Mouse (Mus musculus) intestine, postnatal 0 days (tissue): ENCODE results near the gene Gm9046. TPM values are rescaled to one million over a fixed set of nuclear protein-coding genes. Genes with fewer than 3 reads are reported as not detected.
"Not testable (repeated sequence)": the region's sequence is repeated elsewhere in the genome, so short reads cannot be mapped to it uniquely, and the experiment has no call there.

Experiments used
- ATAC-seq: fragments of 200-750 bp; cut with Nextera tagmentation; 2 replicates; pipeline ENCODE4 v1.8.0; 2017; ENCODE audit warnings: mild to moderate bottlenecking, moderate TSS enrichment, moderate library complexity
- H3K27ac ChIP-seq: fragments of 300-500 bp; sonication (generic); 2 replicates; pipeline ENCODE4 v1.5.1; 2014; ENCODE audit warnings: mild to moderate bottlenecking, low read depth, low read length, moderate library complexity
- H3K27me3 ChIP-seq: fragments of 300-500 bp; sonication (generic); replicated peaks from 2 replicates; pipeline ENCODE4 v1.6.1; 2014; ENCODE audit warnings: low read length, mixed read lengths; ENCODE audit not compliant: control insufficient read depth, insufficient read depth
- H3K36me3 ChIP-seq: fragments of 300-500 bp; sonication (generic); 2 replicates; pipeline ENCODE4 v1.6.1; 2014; ENCODE audit warnings: mild to moderate bottlenecking, moderate library complexity; ENCODE audit not compliant: control insufficient read depth, insufficient read depth
- H3K4me1 ChIP-seq: fragments of 300-500 bp; sonication (generic); replicated peaks from 2 replicates; pipeline ENCODE4 v1.6.1; 2014; ENCODE audit warnings: antibody characterized with exemption, low read length, mixed read lengths; ENCODE audit not compliant: control insufficient read depth, insufficient read depth
- H3K4me2 ChIP-seq: fragments of 300-500 bp; sonication (generic); replicated peaks from 2 replicates; pipeline ENCODE4 v1.6.1; 2014; ENCODE audit warnings: low read depth, mild to moderate bottlenecking, moderate library complexity
- H3K4me3 ChIP-seq: fragments of 300-500 bp; sonication (generic); 2 replicates; pipeline ENCODE4 v1.5.1; 2014; ENCODE audit warnings: low read depth, low read length
- H3K9ac ChIP-seq: fragments of 300-500 bp; sonication (generic); 2 replicates; pipeline ENCODE4 v1.6.1; 2014; ENCODE audit warnings: mild to moderate bottlenecking, low read depth, low read length
- H3K9me3 ChIP-seq: fragments of 300-500 bp; sonication (generic); 2 replicates; pipeline ENCODE4 v1.6.1; 2016; ENCODE audit warnings: mixed run types; ENCODE audit not compliant: control insufficient read depth
- CTCF ChIP-seq: sonication (generic); IDR thresholded peaks from 2 replicates; pipeline ENCODE4 v1.5.1; 2016; ENCODE audit warnings: low read depth, mild to moderate bottlenecking, control low read depth, antibody characterized with exemption, moderate library complexity
- WGBS: fragments of 180-500 bp; shearing (Covaris S2); extraction: QIAGEN DNeasy Blood & Tissue Kit; methylation state at CpG from one replicate; pipeline ENCODE4 v1.1.7; 2014; 5-methylcytosine and 5-hydroxymethylcytosine counted together
- polyA plus RNA-seq: library from polyadenylated mRNA; unstranded; fragments of >200 nt; fragmentation: Nextera tagmentation; extraction: Ambion mirVana; gene quantifications from 2 replicates; pipeline ENCODE4 v1.2.1, GENCODE M21; 2015

Gene Gm9046
- polyA plus RNA-seq, result not detected in 2 replicates

GRCm38 (mm10) chr10:118343155-118343554 lies at the start of gene Gm9046:
Gm9046 (minus strand) TSS chr10:118343255.
- H3K4me2 ChIP-seq, ATAC-seq, H3K27me3 ChIP-seq, H3K9me3 ChIP-seq, H3K9ac ChIP-seq, H3K27ac ChIP-seq, H3K4me3 ChIP-seq, H3K36me3 ChIP-seq, H3K4me1 ChIP-seq: not testable (repeated sequence)
- no CpG with 5 or more reads among the region's 14 CpGs for WGBS

- H3K9me3 ChIP-seq, result no peaks in the 10 kb centered on the region
- ATAC-seq, result peak; percentile 60; the same call in 1 of the 2 replicates
- no peak overlapping the region for H3K9ac ChIP-seq
- WGBS, result 3% methylated on average over 10 of the region's 10 CpGs
- H3K4me3 ChIP-seq, result no peak overlapping the region
- TF ChIP-seq CTCF, result peak; percentile 98
- H3K36me3 ChIP-seq, result no peaks in the 10 kb centered on the region
- H3K4me2 ChIP-seq, result no peak overlapping the region
- H3K27ac ChIP-seq, result no peak overlapping the region
- H3K27me3 ChIP-seq, result no peaks in the 10 kb centered on the region
- no peaks in the 10 kb centered on the region for H3K4me1 ChIP-seq
Observed at GRCm38 (mm10) chr10:118370443-118370842, 27.4 kb upstream of the Gm9046 start.

- Histone ChIP-seq H3K4me1 (no peaks in the 10 kb centered on the region), H3K9me3 (no peaks in the 10 kb centered on the region), H3K4me2 (no peak overlapping the region), H3K4me3 (no peak overlapping the region), H3K9ac (no peak overlapping the region), H3K27ac (no peak overlapping the region), H3K36me3 (no peaks in the 10 kb centered on the region), H3K27me3 (no peaks in the 10 kb centered on the region)
- TF ChIP-seq CTCF, result no peak
- WGBS, result 86% methylated on average over 9 of the region's 9 CpGs
- no peak for ATAC-seq
Observed at GRCm38 (mm10) chr10:118369518-118369917, 26.5 kb upstream of the Gm9046 start.

- not testable (repeated sequence) for H3K36me3 ChIP-seq, H3K4me2 ChIP-seq, ATAC-seq, H3K4me1 ChIP-seq, H3K9ac ChIP-seq, H3K27me3 ChIP-seq, H3K9me3 ChIP-seq, H3K4me3 ChIP-seq, H3K27ac ChIP-seq
- 80% methylated on average over 1 of the region's 11 CpGs for WGBS
Observed at GRCm38 (mm10) chr10:118354005-118354404, 10.9 kb upstream of the Gm9046 start, which contains the start of gene Gm9049. Gm9049 (minus strand) TSS chr10:118354105.

GRCm38 (mm10) chr10:118348579-118348978 lies 5.5 kb upstream of the Gm9046 start, which contains the start of gene Gm9048:
Gm9048 (minus strand) TSS chr10:118348679.
- not testable (repeated sequence) for H3K4me1 ChIP-seq, ATAC-seq, H3K27ac ChIP-seq, H3K4me2 ChIP-seq, H3K27me3 ChIP-seq, H3K9me3 ChIP-seq, H3K4me3 ChIP-seq, H3K9ac ChIP-seq, H3K36me3 ChIP-seq
- WGBS, result 75% methylated on average over 1 of the region's 14 CpGs

- not testable (repeated sequence) for H3K9ac ChIP-seq, H3K9me3 ChIP-seq, H3K36me3 ChIP-seq, ATAC-seq, H3K4me2 ChIP-seq, H3K27me3 ChIP-seq, H3K4me1 ChIP-seq, H3K27ac ChIP-seq, H3K4me3 ChIP-seq
- no CpG with 5 or more reads among the region's 14 CpGs for WGBS
Observed at GRCm38 (mm10) chr10:118337731-118338130, 5.3 kb downstream of the Gm9046 start, which contains the start of gene Gm9045. Gm9045 (minus strand) TSS chr10:118337831.

- WGBS, result no CpG with 5 or more reads among the region's 14 CpGs
- H3K9ac ChIP-seq, H3K4me2 ChIP-seq: not testable (repeated sequence)
Observed at GRCm38 (mm10) chr10:118332308-118332707, 10.7 kb downstream of the Gm9046 start, which contains the start of gene Gm9044. Gm9044 (minus strand) TSS chr10:118332408.

GRCm38 (mm10) chr10:118326869-118327268 lies 16.2 kb downstream of the Gm9046 start, which contains the start of gene Gm9040:
Gm9040 (minus strand) TSS chr10:118326969.
- not testable (repeated sequence) for H3K36me3 ChIP-seq, ATAC-seq, H3K4me3 ChIP-seq, H3K27me3 ChIP-seq, H3K9me3 ChIP-seq, H3K9ac ChIP-seq, H3K4me1 ChIP-seq, H3K27ac ChIP-seq, H3K4me2 ChIP-seq
- no CpG with 5 or more reads among the region's 11 CpGs for WGBS

More at GRCm38 (mm10) chr10:118332308-118332707, 10.7 kb downstream of the Gm9046 start, which contains the start of gene Gm9044:
- H3K4me3 ChIP-seq, H3K27me3 ChIP-seq, H3K4me1 ChIP-seq, H3K9me3 ChIP-seq, ATAC-seq, H3K27ac ChIP-seq, H3K36me3 ChIP-seq: not testable (repeated sequence)
